Mouse (Mus musculus): Measurements from ENCODE around the gene Coa5. TPM values are rescaled to one million over a fixed set of nuclear protein-coding genes. Genes with fewer than 3 reads are reported as not detected.

Coa5 gene
- polyA plus RNA-seq, 2 experiments: 22.7 to 29.5 TPM

DNA sequence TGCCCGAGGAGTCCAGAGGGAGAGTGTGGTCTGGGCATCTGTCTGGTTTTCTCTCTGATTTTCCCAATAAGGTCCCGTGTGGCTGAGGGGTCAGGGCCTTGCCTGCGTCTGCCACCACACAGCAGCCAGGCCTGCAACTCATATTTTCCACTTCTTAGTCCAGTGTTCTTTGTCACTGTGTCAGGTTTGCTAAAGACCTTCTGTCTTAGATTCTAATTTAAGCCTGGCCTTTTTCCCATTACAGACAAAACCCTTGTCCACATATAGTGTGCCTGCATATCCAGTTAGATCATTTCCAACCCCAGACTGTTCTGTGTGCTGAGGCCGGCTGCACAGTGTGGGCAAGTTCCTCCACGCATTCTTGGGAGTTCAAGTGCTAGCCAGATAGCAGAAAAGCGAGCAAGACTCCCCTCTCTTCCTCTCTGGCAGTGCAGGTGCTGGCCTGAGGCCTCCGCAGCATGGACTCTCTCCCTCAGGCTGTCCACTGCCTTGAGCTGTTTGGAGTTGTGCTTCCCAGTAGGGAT is 43.4 kb downstream of the Coa5 start:
- no peak for TF ChIP-seq CTCF (IDR thresholded peaks at IDR 0.05; ENCODE audit: low read depth)
- TF ChIP-seq EP300 (IDR thresholded peaks at IDR 0.05; ENCODE audit: low read depth): no peak
- Histone ChIP-seq H3K27ac (no peak overlapping the region), H3K27me3 (ENCODE audit: control insufficient read depth, insufficient read depth, low read length) (no peaks in the 10 kb centered on the region), H3K4me1 (replicated peaks; ENCODE audit: control insufficient read depth in 2 of 2, insufficient read depth in 2 of 2, low read length in 1 of 2) (no peaks in the 10 kb centered on the region), H3K4me2 (ENCODE audit: low read depth) (no peak overlapping the region), H3K36me3 (replicated peaks; ENCODE audit: control insufficient read depth, insufficient read depth, low read depth) (no peaks in the 10 kb centered on the region), H3K9ac (replicated peaks) (no peak overlapping the region), H3K4me3 (ENCODE audit: insufficient read depth in 1 of 2, low read depth in 2 of 2, low read length in 2 of 2) (no peak overlapping the region), H3K9me3 (ENCODE audit: control insufficient read depth, low read length) (no peaks in the 10 kb centered on the region)
- 55% methylated on average over 7 of the region's 7 CpGs for WGBS (ENCODE audit: insufficient replicate concordance)
- ATAC-seq (ENCODE audit: insufficient read depth): no peak
- DNase-seq (ENCODE audit: low read depth in 3 of 3, low spot score in 3 of 3): no peak

DNA sequence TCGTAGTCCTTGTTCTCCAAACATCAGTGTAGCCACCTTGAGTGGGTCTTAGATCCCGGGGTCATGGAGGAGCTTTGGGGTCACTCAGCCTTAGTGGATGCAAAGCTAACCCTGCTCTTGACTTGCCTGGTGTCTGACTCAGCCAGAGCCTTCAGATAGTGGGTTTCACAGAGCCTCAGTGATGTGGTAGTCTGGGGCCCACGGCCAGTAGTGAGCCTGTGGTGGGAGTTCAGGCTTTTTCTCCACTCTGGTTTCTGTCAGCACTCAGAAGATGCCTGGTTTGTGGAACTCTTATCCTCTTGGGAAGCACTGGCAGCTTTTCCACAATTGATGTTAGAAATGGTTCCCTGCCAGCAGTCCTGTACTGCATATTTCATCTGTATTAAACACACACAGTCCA is 45.6 kb downstream of the Coa5 start:
- DNase-seq (ENCODE audit: low read depth in 3 of 3, low spot score in 3 of 3): no peak
- H3K36me3 ChIP-seq (replicated peaks; ENCODE audit: control insufficient read depth, insufficient read depth, low read depth): no peaks in the 10 kb centered on the region
- H3K9me3 ChIP-seq (ENCODE audit: control insufficient read depth, low read length): no peaks in the 10 kb centered on the region
- H3K27ac ChIP-seq: no peak overlapping the region
- H3K4me1 ChIP-seq (replicated peaks; ENCODE audit: control insufficient read depth in 2 of 2, insufficient read depth in 2 of 2, low read length in 1 of 2): no peaks in the 10 kb centered on the region
- WGBS (ENCODE audit: insufficient replicate concordance): 48% methylated on average over 3 of the region's 3 CpGs
- H3K4me2 ChIP-seq (ENCODE audit: low read depth): no peak overlapping the region
- no peak overlapping the region for H3K9ac ChIP-seq (replicated peaks)
- TF ChIP-seq EP300 (IDR thresholded peaks at IDR 0.05; ENCODE audit: low read depth) (no peak), CTCF (IDR thresholded peaks at IDR 0.05; ENCODE audit: low read depth) (no peak)
- no peak overlapping the region for H3K4me3 ChIP-seq (ENCODE audit: insufficient read depth in 1 of 2, low read depth in 2 of 2, low read length in 2 of 2)
- ATAC-seq (ENCODE audit: insufficient read depth): no peak
- H3K27me3 ChIP-seq (ENCODE audit: control insufficient read depth, insufficient read depth, low read length): no peaks in the 10 kb centered on the region

DNA sequence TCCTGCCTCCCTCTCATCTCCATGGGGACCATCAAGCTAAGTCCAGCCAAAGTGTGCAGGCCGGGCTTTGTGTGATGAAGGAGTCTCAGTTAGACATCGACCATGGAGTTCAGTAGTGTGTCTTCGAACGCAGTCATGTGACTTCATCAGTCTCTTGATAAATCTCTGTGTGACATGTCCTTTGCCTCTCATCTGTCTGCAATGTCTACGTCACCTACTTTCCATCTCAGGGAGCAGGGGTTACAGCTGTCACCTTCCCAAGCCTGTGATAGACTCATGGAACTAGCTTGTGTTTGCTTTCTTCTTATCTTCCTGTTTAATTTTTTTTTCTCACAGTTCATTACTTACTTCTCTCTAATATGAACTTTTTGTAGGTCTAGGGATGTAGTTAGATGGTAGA is 49.0 kb downstream of the Coa5 start:
- H3K4me1 ChIP-seq (replicated peaks; ENCODE audit: control insufficient read depth in 2 of 2, insufficient read depth in 2 of 2, low read length in 1 of 2): no peaks in the 10 kb centered on the region
- 68% methylated on average over 5 of the region's 5 CpGs for WGBS (ENCODE audit: insufficient replicate concordance)
- no peak for DNase-seq (ENCODE audit: low read depth in 3 of 3, low spot score in 3 of 3)

DNA sequence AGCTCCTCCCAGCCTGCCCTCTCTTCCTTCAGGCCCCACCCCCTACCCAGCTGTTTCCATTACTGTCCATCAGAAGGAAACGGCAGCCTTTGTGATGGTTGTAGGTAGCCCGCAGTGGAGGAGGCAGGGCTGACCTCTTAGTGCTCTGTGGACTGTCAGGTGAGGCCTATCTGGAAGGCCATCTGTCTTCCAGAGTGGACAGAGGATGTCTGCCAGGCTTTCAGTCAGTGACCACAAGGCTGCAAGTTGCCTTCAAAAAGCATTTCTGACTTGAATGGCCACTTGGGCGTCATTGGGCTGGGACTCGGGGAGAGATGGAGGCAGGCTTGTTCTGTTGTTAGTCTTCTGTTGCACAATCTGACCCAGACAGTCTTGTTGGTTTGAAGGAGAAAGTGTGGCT is 50.4 kb downstream of the Coa5 start:
- no peak overlapping the region for H3K4me2 ChIP-seq (ENCODE audit: low read depth)
- no peaks in the 10 kb centered on the region for H3K27me3 ChIP-seq (ENCODE audit: control insufficient read depth, insufficient read depth, low read length)
- H3K9ac ChIP-seq (replicated peaks): no peak overlapping the region
- H3K36me3 ChIP-seq (replicated peaks; ENCODE audit: control insufficient read depth, insufficient read depth, low read depth): no peaks in the 10 kb centered on the region
- no peaks in the 10 kb centered on the region for H3K9me3 ChIP-seq (ENCODE audit: control insufficient read depth, low read length)
- no peak overlapping the region for H3K27ac ChIP-seq
- DNase-seq (ENCODE audit: low read depth in 3 of 3, low spot score in 3 of 3) (no peak), ATAC-seq (ENCODE audit: insufficient read depth) (no peak)
- H3K4me1 ChIP-seq (replicated peaks; ENCODE audit: control insufficient read depth in 2 of 2, insufficient read depth in 2 of 2, low read length in 1 of 2): no peaks in the 10 kb centered on the region
- H3K4me3 ChIP-seq (ENCODE audit: insufficient read depth in 1 of 2, low read depth in 2 of 2, low read length in 2 of 2): no peak overlapping the region
- 60% methylated on average over 4 of the region's 4 CpGs for WGBS (ENCODE audit: insufficient replicate concordance)
- TF ChIP-seq EP300 (IDR thresholded peaks at IDR 0.05; ENCODE audit: low read depth) (no peak), CTCF (IDR thresholded peaks at IDR 0.05; ENCODE audit: low read depth) (no peak)

More for the DNA sequence above, 49.0 kb downstream of the Coa5 start:
- Histone ChIP-seq H3K27me3 (ENCODE audit: control insufficient read depth, insufficient read depth, low read length) (no peaks in the 10 kb centered on the region), H3K27ac (no peak overlapping the region), H3K9me3 (ENCODE audit: control insufficient read depth, low read length) (no peaks in the 10 kb centered on the region), H3K4me2 (ENCODE audit: low read depth) (no peak overlapping the region), H3K4me3 (ENCODE audit: insufficient read depth in 1 of 2, low read depth in 2 of 2, low read length in 2 of 2) (no peak overlapping the region), H3K9ac (replicated peaks) (no peak overlapping the region), H3K36me3 (replicated peaks; ENCODE audit: control insufficient read depth, insufficient read depth, low read depth) (no peaks in the 10 kb centered on the region)
- no peak for TF ChIP-seq CTCF (IDR thresholded peaks at IDR 0.05; ENCODE audit: low read depth)
- no peak for TF ChIP-seq EP300 (IDR thresholded peaks at IDR 0.05; ENCODE audit: low read depth)
- no peak for ATAC-seq (ENCODE audit: insufficient read depth)

DNA sequence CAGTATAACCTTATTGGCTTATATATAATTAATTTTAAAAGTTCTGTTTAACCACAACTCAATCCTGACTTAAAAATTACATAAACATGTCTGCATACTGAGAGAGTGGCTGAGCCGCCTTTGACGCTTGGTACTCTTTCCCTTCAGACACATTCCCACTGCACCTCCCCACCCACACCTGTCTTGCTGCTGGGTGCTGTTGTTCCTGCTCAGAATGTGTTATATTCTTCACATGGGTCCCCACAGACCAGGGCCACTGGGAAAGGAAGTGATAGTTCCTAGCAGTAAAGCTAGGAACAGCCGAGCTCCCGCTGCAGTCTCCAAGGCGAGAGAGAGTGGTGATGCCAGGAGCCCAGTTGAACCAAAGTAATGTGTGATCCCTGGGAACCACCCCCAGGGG is 51.8 kb downstream of the Coa5 start:
- no peak for ATAC-seq (ENCODE audit: insufficient read depth)
- 76% methylated on average over 5 of the region's 5 CpGs for WGBS (ENCODE audit: insufficient replicate concordance)
- no peak overlapping the region for H3K9ac ChIP-seq (replicated peaks)
- no peak for DNase-seq (ENCODE audit: low read depth in 3 of 3, low spot score in 3 of 3)
- no peak overlapping the region for H3K4me3 ChIP-seq (ENCODE audit: insufficient read depth in 1 of 2, low read depth in 2 of 2, low read length in 2 of 2)
- H3K27ac ChIP-seq: no peak overlapping the region
- no peaks in the 10 kb centered on the region for H3K4me1 ChIP-seq (replicated peaks; ENCODE audit: control insufficient read depth in 2 of 2, insufficient read depth in 2 of 2, low read length in 1 of 2)
- no peak overlapping the region for H3K4me2 ChIP-seq (ENCODE audit: low read depth)
- H3K36me3 ChIP-seq (replicated peaks; ENCODE audit: control insufficient read depth, insufficient read depth, low read depth): no peaks in the 10 kb centered on the region
- no peaks in the 10 kb centered on the region for H3K9me3 ChIP-seq (ENCODE audit: control insufficient read depth, low read length)
- H3K27me3 ChIP-seq (ENCODE audit: control insufficient read depth, insufficient read depth, low read length): no peaks in the 10 kb centered on the region
- TF ChIP-seq CTCF (IDR thresholded peaks at IDR 0.05; ENCODE audit: low read depth) (no peak), EP300 (IDR thresholded peaks at IDR 0.05; ENCODE audit: low read depth) (no peak)
